Mouse (Mus musculus) retina, adult 2 months (tissue): ENCODE measurements around the gene Adprh.

Experiments
- DNase-seq: peaks from one replicate; pipeline ENCODE4 v3.0.0-alpha.2; 2012; ENCODE audit warnings: low read depth, low spot score

Adprh gene

GRCm38 (mm10) chr16:38443721-38444464 lies 8.6 kb downstream of the Adprh start:
- DNase-seq = no peak

GRCm38 (mm10) chr16:38442216-38442615 lies 10.3 kb downstream of the Adprh start:
- DNase-seq = no peak

- no peak for DNase-seq
Observed at GRCm38 (mm10) chr16:38441611-38442010, 10.9 kb downstream of the Adprh start.

GRCm38 (mm10) chr16:38440403-38440802 lies 12.1 kb downstream of the Adprh start:
- no peak for DNase-seq

- no peak for DNase-seq
Observed at GRCm38 (mm10) chr16:38439190-38439589, 13.3 kb downstream of the Adprh start.

GRCm38 (mm10) chr16:38434295-38434795 lies 18.2 kb downstream of the Adprh start:
- DNase-seq = no peak

GRCm38 (mm10) chr16:38433514-38433913 lies 19.0 kb downstream of the Adprh start:
- DNase-seq = no peak

GRCm38 (mm10) chr16:38432498-38433425 lies 19.7 kb downstream of the Adprh start, which contains the start of gene Pla1a:
Pla1a (minus strand) TSS chr16:38433145.
- DNase-seq = no peak

GRCm38 (mm10) chr16:38431446-38432185 lies 20.9 kb downstream of the Adprh start:
- DNase-seq = no peak

GRCm38 (mm10) chr16:38425799-38426198 lies 26.7 kb downstream of the Adprh start:
- DNase-seq = no peak

GRCm38 (mm10) chr16:38425374-38425773 lies 27.1 kb downstream of the Adprh start:
- no peak for DNase-seq

GRCm38 (mm10) chr16:38414953-38415352 lies 37.5 kb downstream of the Adprh start:
- no peak for DNase-seq

GRCm38 (mm10) chr16:38408416-38408815 lies 44.1 kb downstream of the Adprh start:
- DNase-seq = no peak

GRCm38 (mm10) chr16:38407584-38407983 lies 44.9 kb downstream of the Adprh start:
- no peak for DNase-seq

GRCm38 (mm10) chr16:38406708-38407107 lies 45.8 kb downstream of the Adprh start:
- DNase-seq = no peak

- no peak for DNase-seq
Observed at GRCm38 (mm10) chr16:38406293-38406692, 46.2 kb downstream of the Adprh start.

GRCm38 (mm10) chr16:38403639-38404038 lies 48.9 kb downstream of the Adprh start:
- DNase-seq = no peak

- no peak for DNase-seq
Observed at GRCm38 (mm10) chr16:38401468-38401867, 51.0 kb downstream of the Adprh start.

- DNase-seq = no peak
Observed at GRCm38 (mm10) chr16:38400311-38400960, 52.1 kb downstream of the Adprh start.

GRCm38 (mm10) chr16:38399531-38400231 lies 52.8 kb downstream of the Adprh start:
- DNase-seq = peak; percentile 6
